Mouse (Mus musculus): Measurements from ENCODE around the gene Prss29. TPM values are rescaled to one million over a fixed set of nuclear protein-coding genes. Genes with fewer than 3 reads are reported as not detected.

Prss29 gene
- polyA plus RNA-seq, 1 experiment from 2014 or later: not detected

DNA sequence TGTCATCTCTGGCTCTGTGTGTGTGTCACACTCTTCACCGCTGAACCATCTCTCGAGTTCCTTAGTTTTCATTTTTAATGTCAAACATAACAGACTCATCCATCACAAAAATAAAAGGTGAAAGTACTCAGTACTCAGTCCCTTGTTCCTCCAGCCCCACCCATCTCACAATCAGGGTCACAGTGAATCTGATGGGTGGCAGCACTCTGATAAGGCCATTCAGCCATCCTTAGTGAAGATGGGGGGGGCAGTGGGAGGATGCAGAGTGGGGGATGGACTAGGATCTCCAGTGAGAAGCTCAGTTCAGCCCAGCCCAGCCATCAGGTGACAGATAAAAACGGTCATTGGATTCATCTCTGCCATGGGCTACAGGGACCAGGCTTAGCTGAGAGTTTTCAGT lies 50.5 kb downstream of the Prss29 start, which contains the start of gene Tpsg1:
Tpsg1 (plus strand) TSS at position 301 of the 400 bp plus-strand sequence.
- WGBS: 91% methylated on average over 3 of the region's 3 CpGs
- no peak within 1 kb of the TSS for H3K4me3 ChIP-seq (ENCODE audit: low read depth, low read length)
- H3K27ac ChIP-seq (ENCODE audit: low read depth, low read length): no peak within 1 kb of the TSS
- no peak within 1 kb of the TSS for H3K4me2 ChIP-seq (ENCODE audit: low read depth, low read length, severe bottlenecking)
- no peaks in the 10 kb centered on the region for H3K27me3 ChIP-seq (ENCODE audit: control insufficient read depth, insufficient read depth, low read length)
- ATAC-seq (replicated peaks; ENCODE audit: low FRiP score) (no peak), DNase-seq (ENCODE audit: low spot score) (no peak)
- H3K4me1 ChIP-seq (replicated peaks; ENCODE audit: control insufficient read depth, insufficient read depth, low read length): no peaks in the 10 kb centered on the region
- no peak within 1 kb of the TSS for H3K9ac ChIP-seq (ENCODE audit: low read length)
- no peaks in the 10 kb centered on the region for H3K9me3 ChIP-seq (ENCODE audit: control insufficient read depth, low read length)
- no peaks in the 10 kb centered on the region for H3K36me3 ChIP-seq (ENCODE audit: control insufficient read depth, insufficient read depth, low read length)

Other genes with a start within 250 kb of the Prss29 start
- gene Tmem204, start 235.1 kb upstream of the Prss29 start, polyA plus RNA-seq (2014; fragmentation: Nextera tagmentation; extraction: Ambion mirVana): 9.8 and 13.2 TPM in 2 replicates
- 41.2 and 45.4 TPM in 2 replicates for gene Telo2, start 202.7 kb upstream of the Prss29 start, polyA plus RNA-seq (2014; fragmentation: Nextera tagmentation; extraction: Ambion mirVana)
- gene Ptx4, start 197.9 kb upstream of the Prss29 start, polyA plus RNA-seq (2014; fragmentation: Nextera tagmentation; extraction: Ambion mirVana): 0.12 TPM in 1 of 2 replicates, not detected in the other
- gene Clcn7, start 185.3 kb upstream of the Prss29 start, polyA plus RNA-seq (2014; fragmentation: Nextera tagmentation; extraction: Ambion mirVana): 24.2 and 25.4 TPM in 2 replicates
- 0.08 TPM in 1 of 2 replicates, not detected in the other for gene Ccdc154, start 156.2 kb upstream of the Prss29 start, polyA plus RNA-seq (2014; fragmentation: Nextera tagmentation; extraction: Ambion mirVana)
- not detected in 2 replicates for gene Gm38655, start 143.2 kb upstream of the Prss29 start, polyA plus RNA-seq (2014; fragmentation: Nextera tagmentation; extraction: Ambion mirVana)
- gene BC003965, start 134.1 kb upstream of the Prss29 start, polyA plus RNA-seq (2014; fragmentation: Nextera tagmentation; extraction: Ambion mirVana): 33.3 and 35.4 TPM in 2 replicates
- 6.5 and 7.1 TPM in 2 replicates for gene Unkl, start 130.3 kb upstream of the Prss29 start, polyA plus RNA-seq (2014; fragmentation: Nextera tagmentation; extraction: Ambion mirVana)
- 51.3 and 56.3 TPM in 2 replicates for gene Gnptg, start 78.5 kb upstream of the Prss29 start, polyA plus RNA-seq (2014; fragmentation: Nextera tagmentation; extraction: Ambion mirVana)
- 63.4 and 66.7 TPM in 2 replicates for gene Tsr3, start 78.5 kb upstream of the Prss29 start, polyA plus RNA-seq (2014; fragmentation: Nextera tagmentation; extraction: Ambion mirVana)
- gene Baiap3, start 62.3 kb upstream of the Prss29 start, polyA plus RNA-seq (2014; fragmentation: Nextera tagmentation; extraction: Ambion mirVana): 1.2 and 1.7 TPM in 2 replicates
- gene Ube2i, start 44.0 kb upstream of the Prss29 start, polyA plus RNA-seq (2014; fragmentation: Nextera tagmentation; extraction: Ambion mirVana): 837 and 868 TPM in 2 replicates
- not detected in 2 replicates for gene Prss34, start 20.3 kb upstream of the Prss29 start, polyA plus RNA-seq (2014; fragmentation: Nextera tagmentation; extraction: Ambion mirVana)
- gene Prss28, start 10.0 kb upstream of the Prss29 start, polyA plus RNA-seq (2014; fragmentation: Nextera tagmentation; extraction: Ambion mirVana): not detected in 2 replicates
- not detected in 2 replicates for gene Tpsab1, start 26.9 kb downstream of the Prss29 start, polyA plus RNA-seq (2014; fragmentation: Nextera tagmentation; extraction: Ambion mirVana)
- not detected in 2 replicates for gene Tpsb2, start 47.7 kb downstream of the Prss29 start, polyA plus RNA-seq (2014; fragmentation: Nextera tagmentation; extraction: Ambion mirVana)
- 0.45 TPM in 1 of 2 replicates, not detected in the other for gene Tpsg1, start 50.6 kb downstream of the Prss29 start, polyA plus RNA-seq (2014; fragmentation: Nextera tagmentation; extraction: Ambion mirVana)
- 4.4 and 4.7 TPM in 2 replicates for gene Cacna1h, start 115.1 kb downstream of the Prss29 start, polyA plus RNA-seq (2014; fragmentation: Nextera tagmentation; extraction: Ambion mirVana)
- 0.12 and 0.29 TPM in 2 replicates for gene Tekt4, start 136.0 kb downstream of the Prss29 start, polyA plus RNA-seq (2014; fragmentation: Nextera tagmentation; extraction: Ambion mirVana)
- gene Sstr5, start 178.6 kb downstream of the Prss29 start, polyA plus RNA-seq (2014; fragmentation: Nextera tagmentation; extraction: Ambion mirVana): 0.24 TPM in 1 of 2 replicates, not detected in the other